Mouse (Mus musculus) cerebellum, adult 11 months (tissue): ENCODE results near the gene Gm21760.
"Not testable (repeated sequence)": the region's sequence is repeated elsewhere in the genome, so short reads cannot be mapped to it uniquely, and the experiment has no call there.

Experiments
- DNase-seq: peaks from one replicate; pipeline ENCODE4 v3.0.0; 2022

Gm21760 gene

GRCm38 (mm10) chrY:80133479-80133878 lies at the start of gene Gm21760:
Gm21760 (plus strand) TSS chrY:80133779.
- not testable (repeated sequence) for DNase-seq
